Mouse (Mus musculus): ENCODE results near the gene Rnf5. TPM values are rescaled to one million over a fixed set of nuclear protein-coding genes. Genes with fewer than 3 reads are reported as not detected.

Rnf5 gene
- polyA plus RNA-seq, 1 experiment from 2014 or later, result 185 TPM

- no peaks in the 10 kb centered on the region for H3K27me3 ChIP-seq (ENCODE audit: poor library complexity, severe bottlenecking)
- peaks cover 97% of the 10 kb centered on the region for H3K4me1 ChIP-seq
- 3% methylated on average over 31 of the region's 32 CpGs for WGBS
- peak overlapping the region; percentile 94 for H3K4me3 ChIP-seq
- DNase-seq (ENCODE audit: extremely low spot score, low spot score), result peak; percentile 58
- H3K9me3 ChIP-seq, result no peaks in the 10 kb centered on the region
- H3K27ac ChIP-seq, result peak overlapping the region; percentile 100
- H3K36me3 ChIP-seq (replicated peaks), result peaks cover 32% of the 10 kb centered on the region
These were observed 10.6 kb downstream of the Rnf5 start for GRCm38 (mm10) chr17:34592581-34593549.

GRCm38 (mm10) chr17:34591994-34592375 is 11.5 kb downstream of the Rnf5 start:
- WGBS, result under 1% methylated on average over 33 of the region's 35 CpGs
- H3K36me3 ChIP-seq (replicated peaks), result peaks cover 32% of the 10 kb centered on the region
- peak; percentile 94 for DNase-seq (ENCODE audit: extremely low spot score, low spot score)
- H3K27ac ChIP-seq, result peak overlapping the region; percentile 100
- H3K4me3 ChIP-seq, result peak overlapping the region; percentile 94
- H3K4me1 ChIP-seq, result peaks cover 99% of the 10 kb centered on the region
- no peaks in the 10 kb centered on the region for H3K9me3 ChIP-seq
- H3K27me3 ChIP-seq (ENCODE audit: poor library complexity, severe bottlenecking), result no peaks in the 10 kb centered on the region

- peak within 1 kb of the TSS; percentile 94 for H3K4me3 ChIP-seq
- peaks cover 27% of the 10 kb centered on the region for H3K36me3 ChIP-seq (replicated peaks)
- H3K27ac ChIP-seq, result peak within 1 kb of the TSS; percentile 100
- no peaks in the 10 kb centered on the region for H3K9me3 ChIP-seq
- DNase-seq (ENCODE audit: extremely low spot score, low spot score), result peak; percentile 43
- H3K4me1 ChIP-seq, result peaks cover 100% of the 10 kb centered on the region
- WGBS, result 2% methylated on average over 21 of the region's 21 CpGs
- no peaks in the 10 kb centered on the region for H3K27me3 ChIP-seq (ENCODE audit: poor library complexity, severe bottlenecking)
These were observed 12.2 kb downstream of the Rnf5 start, which contains the start of gene Pbx2 for GRCm38 (mm10) chr17:34591029-34591993. Gene Pbx2, plus strand, starts transcription at chr17:34591266.

- 63% methylated on average over 15 of the region's 15 CpGs for WGBS
- Histone ChIP-seq H3K27ac (peak overlapping the region; percentile 100), H3K4me3 (peak overlapping the region; percentile 94), H3K27me3 (ENCODE audit: poor library complexity, severe bottlenecking) (no peaks in the 10 kb centered on the region), H3K36me3 (replicated peaks) (peaks cover 18% of the 10 kb centered on the region), H3K9me3 (no peaks in the 10 kb centered on the region), H3K4me1 (peaks cover 100% of the 10 kb centered on the region)
- no peak for DNase-seq (ENCODE audit: extremely low spot score, low spot score)
These were observed 13.1 kb downstream of the Rnf5 start for GRCm38 (mm10) chr17:34590154-34590987.

GRCm38 (mm10) chr17:34589681-34590101 is 13.8 kb downstream of the Rnf5 start, which contains the start of gene Gpsm3:
Gene Gpsm3, plus strand, starts transcription at chr17:34589806.
- H3K4me1 ChIP-seq, result peaks cover 100% of the 10 kb centered on the region
- peaks cover 11% of the 10 kb centered on the region for H3K36me3 ChIP-seq (replicated peaks)
- 33% methylated on average over 7 of the region's 7 CpGs for WGBS
- H3K4me3 ChIP-seq, result peak within 1 kb of the TSS; percentile 94
- no peak for DNase-seq (ENCODE audit: extremely low spot score, low spot score)
- no peaks in the 10 kb centered on the region for H3K27me3 ChIP-seq (ENCODE audit: poor library complexity, severe bottlenecking)
- peak within 1 kb of the TSS; percentile 100 for H3K27ac ChIP-seq
- H3K9me3 ChIP-seq, result no peaks in the 10 kb centered on the region

GRCm38 (mm10) chr17:34589206-34589605 is 14.3 kb downstream of the Rnf5 start:
- DNase-seq (ENCODE audit: extremely low spot score, low spot score), result no peak
- H3K27me3 ChIP-seq (ENCODE audit: poor library complexity, severe bottlenecking), result no peaks in the 10 kb centered on the region
- peak overlapping the region; percentile 100 for H3K27ac ChIP-seq
- H3K4me3 ChIP-seq, result peak overlapping the region; percentile 94; the same call in 1 of the 2 replicates
- 52% methylated on average over 7 of the region's 7 CpGs for WGBS
- H3K36me3 ChIP-seq (replicated peaks), result peaks cover 6% of the 10 kb centered on the region
- H3K9me3 ChIP-seq, result no peaks in the 10 kb centered on the region
- H3K4me1 ChIP-seq, result peaks cover 99% of the 10 kb centered on the region

GRCm38 (mm10) chr17:34588767-34589166 is 14.7 kb downstream of the Rnf5 start:
- Histone ChIP-seq H3K9me3 (no peaks in the 10 kb centered on the region), H3K36me3 (replicated peaks) (peaks cover 2% of the 10 kb centered on the region), H3K27ac (peak overlapping the region; percentile 100; the same call in 1 of the 2 replicates), H3K4me1 (peaks cover 95% of the 10 kb centered on the region), H3K4me3 (peak overlapping the region; percentile 94; the same call in 1 of the 2 replicates), H3K27me3 (ENCODE audit: poor library complexity, severe bottlenecking) (no peaks in the 10 kb centered on the region)
- DNase-seq (ENCODE audit: extremely low spot score, low spot score), result no peak
- 70% methylated on average over 3 of the region's 3 CpGs for WGBS

- Histone ChIP-seq H3K4me1 (peaks cover 86% of the 10 kb centered on the region), H3K36me3 (replicated peaks) (no peaks in the 10 kb centered on the region), H3K27me3 (ENCODE audit: poor library complexity, severe bottlenecking) (no peaks in the 10 kb centered on the region), H3K9me3 (no peaks in the 10 kb centered on the region), H3K4me3 (peak overlapping the region; percentile 78), H3K27ac (peak overlapping the region; percentile 98)
- DNase-seq (ENCODE audit: extremely low spot score, low spot score), result no peak
- WGBS, result 4% methylated on average over 19 of the region's 19 CpGs
These were observed 15.7 kb downstream of the Rnf5 start for GRCm38 (mm10) chr17:34587814-34588213.

- Histone ChIP-seq H3K4me3 (peak overlapping the region; percentile 78), H3K27ac (peak overlapping the region; percentile 98), H3K4me1 (peaks cover 82% of the 10 kb centered on the region), H3K36me3 (replicated peaks) (no peaks in the 10 kb centered on the region), H3K27me3 (ENCODE audit: poor library complexity, severe bottlenecking) (no peaks in the 10 kb centered on the region), H3K9me3 (no peaks in the 10 kb centered on the region)
- WGBS, result under 1% methylated on average over 49 of the region's 50 CpGs
- peak; percentile 94 for DNase-seq (ENCODE audit: extremely low spot score, low spot score)
These were observed 16.1 kb downstream of the Rnf5 start for GRCm38 (mm10) chr17:34587423-34587811.

- under 1% methylated on average over 38 of the region's 38 CpGs for WGBS
- peak; percentile 93 for DNase-seq (ENCODE audit: extremely low spot score, low spot score)
- no peaks in the 10 kb centered on the region for H3K27me3 ChIP-seq (ENCODE audit: poor library complexity, severe bottlenecking)
- H3K36me3 ChIP-seq (replicated peaks), result no peaks in the 10 kb centered on the region
- H3K4me1 ChIP-seq, result peaks cover 76% of the 10 kb centered on the region
- peak overlapping the region; percentile 98 for H3K27ac ChIP-seq
- H3K4me3 ChIP-seq, result peak overlapping the region; percentile 78
- no peaks in the 10 kb centered on the region for H3K9me3 ChIP-seq
These were observed 16.6 kb downstream of the Rnf5 start for GRCm38 (mm10) chr17:34586796-34587422.
